Mouse (Mus musculus): ENCODE results near the gene Gm49322. TPM values are rescaled to one million over a fixed set of nuclear protein-coding genes. Genes with fewer than 3 reads are reported as not detected.

Gene Gm49322
- polyA plus RNA-seq, 1 experiment: 2.1 TPM

DNA sequence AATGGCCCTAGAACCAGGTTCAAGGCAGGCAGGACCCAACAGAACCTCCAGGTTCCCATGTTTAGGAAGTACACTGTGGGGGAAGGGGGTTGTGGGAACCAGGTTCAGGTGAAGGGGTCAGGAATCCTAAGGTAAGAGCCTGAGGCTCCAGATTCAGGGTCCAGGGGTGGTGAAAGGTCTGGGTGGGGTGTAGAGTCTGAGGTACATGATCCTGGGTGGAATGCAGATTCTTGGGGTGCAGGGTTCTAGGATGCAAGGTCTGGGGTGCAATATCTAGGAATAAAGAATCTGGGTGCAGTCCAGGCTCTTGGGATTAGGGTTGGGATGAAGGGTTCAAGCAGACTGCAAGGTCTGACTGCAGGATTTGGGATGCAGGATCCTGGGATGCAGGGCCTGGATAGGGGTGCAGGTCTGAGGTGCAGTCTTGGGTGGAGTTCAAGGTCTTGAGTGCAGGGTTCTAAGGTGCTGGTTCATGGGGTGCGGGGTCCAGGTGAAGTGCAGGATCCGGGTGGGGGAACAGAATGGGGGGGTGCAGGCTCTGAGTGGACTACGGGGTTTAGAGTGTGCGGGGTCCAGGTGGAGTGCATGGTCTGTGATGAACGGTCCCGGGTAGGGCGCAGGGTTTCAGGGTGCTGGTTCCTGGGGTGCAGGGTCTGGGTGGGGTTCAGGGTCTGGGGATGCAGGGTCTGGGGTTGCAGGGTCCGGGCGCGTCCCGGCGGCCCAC lies 49.7 kb downstream of the Gm49322 start:
- DNase-seq (ENCODE audit: low read depth): no peak

DNA sequence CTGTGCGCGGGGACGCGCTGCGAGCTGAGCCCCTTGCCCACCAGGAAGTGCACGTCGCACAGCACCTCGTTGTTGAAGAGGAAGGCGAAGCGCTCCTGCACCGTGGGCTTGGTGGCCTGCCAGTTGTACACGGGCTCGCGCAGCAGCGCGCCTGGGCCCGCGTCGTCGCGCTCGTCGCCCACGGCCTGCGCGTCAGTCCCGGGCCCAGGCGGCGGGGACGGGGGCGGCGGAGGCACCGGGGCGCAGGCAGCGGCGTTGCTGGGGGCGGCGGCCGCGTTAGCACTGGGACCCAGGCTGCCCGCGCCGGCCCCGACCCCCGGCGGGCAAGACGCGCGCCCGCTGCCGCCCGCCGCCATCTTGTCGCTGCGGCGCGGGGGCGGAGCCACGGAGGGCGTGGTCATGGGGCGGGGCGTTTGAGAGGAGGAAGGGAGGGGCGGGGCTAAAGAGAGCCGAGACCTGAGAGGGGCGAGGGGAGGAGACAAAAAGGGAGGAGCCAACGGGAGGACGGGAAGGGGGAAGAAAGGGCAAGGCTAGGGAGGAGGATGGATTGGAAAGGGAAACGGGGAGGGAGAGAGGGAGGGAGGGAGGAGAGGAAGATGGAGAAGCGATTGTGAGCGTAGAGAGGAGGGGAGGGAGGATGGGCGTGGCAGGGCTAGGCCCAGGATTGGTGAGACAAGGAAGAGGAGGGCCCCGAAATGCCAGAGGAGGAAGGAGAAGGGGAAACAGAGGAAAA lies 50.5 kb downstream of the Gm49322 start:
- DNase-seq (ENCODE audit: low read depth): no peak

DNA sequence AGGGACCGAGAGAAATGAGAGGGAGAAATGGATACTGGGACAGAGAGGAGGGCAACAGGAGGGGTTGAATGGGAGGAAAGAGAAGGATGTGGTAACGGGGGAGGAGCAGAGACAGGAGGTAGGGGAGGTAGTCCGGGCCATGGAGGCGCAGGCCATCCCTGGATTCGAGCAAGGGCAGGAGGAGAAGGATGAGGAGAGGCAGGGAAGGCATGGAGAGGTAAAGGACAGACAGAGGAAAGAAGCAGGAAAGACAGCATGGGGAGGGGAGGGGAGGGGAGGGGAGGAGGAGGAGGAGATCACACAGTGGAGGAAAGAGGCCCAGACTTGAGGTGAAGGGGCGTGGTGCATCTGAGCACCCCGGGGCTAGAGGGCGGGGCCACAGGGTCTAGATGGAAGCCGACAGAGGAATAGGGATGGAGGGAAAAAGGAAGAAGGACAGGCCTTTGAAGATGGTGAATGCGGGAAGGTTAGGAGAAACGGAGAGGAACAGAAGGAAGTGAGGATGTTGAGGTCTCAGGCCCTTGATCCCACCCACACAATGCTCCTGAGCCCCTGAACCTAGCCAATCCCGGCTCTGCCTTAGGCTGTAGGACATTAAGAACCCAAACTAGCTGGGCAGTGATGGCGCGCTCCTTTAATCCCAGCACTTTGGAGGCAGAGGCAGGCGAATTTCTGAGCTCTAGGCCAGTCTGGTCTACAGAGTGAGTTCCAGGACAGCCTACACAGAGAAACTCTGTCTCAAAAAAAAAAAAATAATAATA lies 51.2 kb downstream of the Gm49322 start, which contains the start of gene Btbd2:
Gene Btbd2, minus strand, starts transcription at position 209 of the 761 bp plus-strand sequence.
- no peak for DNase-seq (ENCODE audit: low read depth)

DNA sequence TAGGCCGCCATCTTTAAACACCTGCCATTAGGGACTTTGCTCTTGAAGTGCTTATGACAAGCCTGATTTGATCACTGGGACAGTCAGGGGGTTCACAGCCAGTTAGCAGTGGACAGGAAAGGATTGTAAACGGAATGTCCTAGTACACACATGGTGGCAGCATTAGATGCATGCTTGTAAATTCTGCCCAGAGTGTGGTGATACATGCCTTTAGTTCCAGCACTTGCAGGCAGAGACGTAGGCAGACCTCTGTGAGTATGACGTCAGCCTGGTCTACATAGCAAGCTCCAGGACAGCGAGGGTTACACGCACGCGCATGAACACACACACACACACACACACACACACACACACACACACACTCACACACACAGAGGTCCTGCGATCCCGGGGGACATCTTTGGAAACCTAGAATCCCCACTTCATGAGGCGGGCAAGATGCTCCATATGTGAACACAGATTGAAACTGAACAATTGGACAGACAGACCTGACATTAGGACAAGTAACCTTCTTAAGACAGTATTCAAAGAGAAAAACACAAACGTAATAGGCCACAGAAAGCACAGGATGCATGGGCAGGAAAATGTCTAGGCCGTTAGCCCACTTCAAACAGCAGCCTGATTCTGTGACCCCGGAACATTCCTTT lies 52.5 kb downstream of the Gm49322 start:
- DNase-seq (ENCODE audit: low read depth): no peak

DNA sequence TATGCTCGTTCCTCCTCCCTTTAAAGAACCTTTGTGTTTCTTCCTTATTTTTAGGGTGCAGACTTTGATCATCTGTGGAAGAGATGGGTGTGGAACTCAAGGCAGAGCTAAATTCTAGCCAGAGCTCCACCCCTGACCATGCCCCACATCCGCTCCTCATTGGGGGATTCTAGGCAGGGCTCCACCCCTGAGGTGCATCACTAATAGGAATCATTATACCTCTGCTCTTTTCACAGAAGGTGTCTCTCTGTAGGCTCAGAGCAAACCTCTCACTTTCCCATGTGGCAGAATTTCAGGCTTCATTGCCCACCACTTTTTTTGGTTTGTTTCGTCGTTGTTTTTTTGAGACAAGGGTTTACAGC lies 53.0 kb downstream of the Gm49322 start:
- no peak for DNase-seq (ENCODE audit: low read depth)

DNA sequence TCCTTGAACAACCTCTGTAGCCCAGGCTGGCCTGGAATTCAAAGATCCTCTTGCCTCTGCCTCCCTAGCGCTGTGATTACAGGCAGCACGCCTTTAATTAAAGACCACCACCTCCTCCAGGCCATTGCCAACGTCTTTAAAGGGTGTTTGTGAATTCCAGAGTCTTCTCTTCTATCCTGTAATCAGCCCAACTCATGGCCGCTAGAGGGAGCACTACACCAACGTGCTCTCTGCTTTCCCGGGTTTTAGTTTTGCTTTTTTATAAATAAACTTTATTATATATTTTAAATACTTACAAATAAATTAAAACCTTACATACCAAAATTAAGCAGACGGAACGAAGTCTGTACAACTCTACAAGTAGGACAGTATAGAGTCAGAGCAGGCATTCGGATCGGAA lies 53.4 kb downstream of the Gm49322 start:
- no peak for DNase-seq (ENCODE audit: low read depth)

DNA sequence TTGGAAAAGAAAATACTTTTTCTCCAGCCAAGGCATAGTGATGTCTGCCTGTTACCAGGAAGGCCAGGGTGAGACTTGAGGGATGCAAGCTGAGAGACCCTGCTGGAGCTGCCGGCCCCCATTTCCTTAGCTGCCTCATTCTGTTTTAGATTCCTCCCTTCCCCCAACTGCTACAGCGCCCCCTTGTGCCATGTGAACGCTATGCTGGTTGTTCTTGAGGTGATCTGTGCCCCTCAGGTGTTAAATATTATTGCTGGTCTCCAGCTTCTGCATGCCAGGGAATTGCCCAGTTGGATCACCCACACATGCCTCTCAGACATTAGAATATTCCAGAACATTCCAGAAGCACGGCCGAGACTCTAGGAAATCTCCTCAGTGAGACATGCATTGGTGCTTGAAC lies 55.3 kb downstream of the Gm49322 start:
- DNase-seq (ENCODE audit: low read depth): no peak

DNA sequence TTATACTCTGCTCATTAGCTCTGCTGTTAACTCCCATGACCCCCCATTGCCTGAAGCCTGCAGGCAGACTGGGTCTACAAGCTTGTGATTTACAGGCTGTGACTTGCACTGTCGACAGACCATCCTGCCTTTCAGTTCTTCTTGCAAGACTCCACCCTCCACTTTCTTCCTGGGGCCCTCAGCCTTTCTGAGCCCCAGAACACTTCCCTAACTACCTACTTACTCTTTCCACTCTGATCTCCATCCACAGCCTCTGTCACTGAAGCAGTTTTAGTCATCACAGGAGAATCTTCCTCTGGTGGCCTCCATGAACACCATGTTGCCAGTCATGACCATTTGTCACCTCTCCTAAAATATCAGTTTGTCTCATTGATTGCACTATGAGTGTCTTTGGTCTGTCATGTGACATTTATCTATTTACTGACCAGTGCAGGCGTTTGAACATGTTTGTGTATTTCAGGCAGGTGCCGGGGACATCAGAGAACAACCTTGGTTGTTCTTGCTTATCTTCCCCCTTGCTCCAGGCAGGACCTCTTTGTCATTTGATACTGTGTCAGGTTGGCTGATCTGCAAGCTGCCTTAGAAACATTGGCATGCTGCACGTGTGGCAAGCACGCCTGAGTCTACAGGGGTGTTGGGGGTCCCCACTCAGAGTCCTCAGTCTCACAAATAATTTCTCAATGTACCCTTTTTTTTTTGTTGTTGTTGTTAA lies 57.8 kb downstream of the Gm49322 start:
- no peak for DNase-seq (ENCODE audit: low read depth)

DNA sequence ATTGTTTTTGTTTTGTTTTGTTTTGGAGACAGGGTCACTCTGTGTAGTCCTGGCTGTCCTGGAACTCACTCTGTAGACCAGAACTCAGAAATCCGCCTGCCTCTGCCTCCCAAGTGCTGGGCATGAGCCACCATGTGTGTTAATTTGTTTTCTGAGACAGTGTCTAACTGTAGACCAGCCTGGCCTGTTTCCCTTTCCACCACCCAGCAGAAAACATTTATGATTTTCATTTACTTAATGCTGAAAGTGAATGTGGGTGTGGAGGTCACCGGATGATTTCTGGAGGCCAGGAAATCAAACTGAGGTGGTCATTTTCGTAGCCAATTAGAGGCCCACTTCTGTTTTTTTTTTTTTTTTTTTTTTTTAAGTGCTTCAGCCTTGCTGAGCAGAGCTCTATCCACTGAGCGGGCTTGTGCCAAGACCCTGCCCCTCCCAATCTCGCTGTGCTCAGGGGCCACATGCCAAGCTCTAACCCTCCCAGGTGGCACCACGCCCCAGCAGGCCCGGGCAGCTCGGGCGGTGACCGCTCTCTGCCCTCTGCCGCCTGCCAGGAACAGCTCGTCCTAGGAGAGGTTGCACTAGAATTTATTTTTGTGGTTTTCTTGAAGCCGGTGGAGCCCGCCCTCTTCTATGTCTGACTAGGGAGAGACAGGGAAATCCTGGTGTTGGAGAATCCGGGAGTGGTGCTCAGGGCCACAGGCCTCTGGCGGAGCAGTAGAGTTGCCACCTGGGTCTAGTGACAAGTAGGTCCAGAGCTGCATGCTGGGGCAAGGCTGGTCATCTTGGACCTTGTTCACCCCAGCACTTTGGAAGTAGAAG lies 58.6 kb downstream of the Gm49322 start:
- DNase-seq (ENCODE audit: low read depth): no peak

DNA sequence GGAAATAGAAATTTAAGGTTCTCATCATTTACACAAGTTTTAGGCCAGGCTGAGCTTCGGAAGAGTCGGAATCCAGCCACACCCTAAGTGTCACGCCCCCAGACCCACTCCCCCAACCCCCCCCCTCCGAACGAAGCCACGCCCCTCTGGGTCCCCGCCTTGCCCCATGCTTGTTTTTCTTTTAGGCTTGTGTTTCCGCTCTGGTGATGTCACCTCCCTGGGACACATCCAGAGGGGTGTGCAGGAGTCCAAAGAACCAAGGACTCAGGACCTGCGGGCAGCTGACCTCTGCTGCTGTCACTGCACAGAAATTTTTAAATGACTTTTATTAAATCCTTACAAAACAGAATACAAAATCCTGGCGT lies 59.2 kb downstream of the Gm49322 start:
- DNase-seq (ENCODE audit: low read depth): no peak

Other genes starting within 250 kb of the Gm49322 start
- gene Plk5, start 249.6 kb upstream of the Gm49322 start, polyA plus RNA-seq (2012; rRNA removed): 0.57 and 0.93 TPM in 2 replicates
- gene Mex3d, start 218.4 kb upstream of the Gm49322 start, polyA plus RNA-seq (2012; rRNA removed): 13.3 and 19.1 TPM in 2 replicates
- gene Mbd3, start 206.5 kb upstream of the Gm49322 start, polyA plus RNA-seq (2012; rRNA removed): 145 and 160 TPM in 2 replicates
- 1,967 and 2,574 TPM in 2 replicates for gene Uqcr11, start 199.2 kb upstream of the Gm49322 start, polyA plus RNA-seq (2012; rRNA removed)
- gene Tcf3, start 172.4 kb upstream of the Gm49322 start, polyA plus RNA-seq (2012; rRNA removed): 56.8 and 63.8 TPM in 2 replicates
- gene Onecut3, start 111.2 kb upstream of the Gm49322 start, polyA plus RNA-seq (2012; rRNA removed): not detected in 2 replicates
- 9.0 and 9.6 TPM in 2 replicates for gene Atp8b3, start 66.9 kb upstream of the Gm49322 start, polyA plus RNA-seq (2012; rRNA removed)
- 35.3 and 36.9 TPM in 2 replicates for gene Rexo1, start 44.5 kb upstream of the Gm49322 start, polyA plus RNA-seq (2012; rRNA removed)
- gene Klf16, start 28.7 kb upstream of the Gm49322 start, polyA plus RNA-seq (2012; rRNA removed): 20.8 and 30.5 TPM in 2 replicates
- gene Abhd17a, start 15.7 kb upstream of the Gm49322 start, polyA plus RNA-seq (2012; rRNA removed): 192 and 205 TPM in 2 replicates
- gene Scamp4, start 3.1 kb upstream of the Gm49322 start, polyA plus RNA-seq (2012; rRNA removed): 82.6 and 91.5 TPM in 2 replicates
- gene Adat3, start 3.1 kb upstream of the Gm49322 start, polyA plus RNA-seq (2012; rRNA removed): 9.5 and 9.6 TPM in 2 replicates
- gene Csnk1g2, start 16.8 kb downstream of the Gm49322 start, polyA plus RNA-seq (2012; rRNA removed): 228 and 235 TPM in 2 replicates
- 74.5 and 89.2 TPM in 2 replicates for gene Btbd2, start 51.0 kb downstream of the Gm49322 start, polyA plus RNA-seq (2012; rRNA removed)
- 420 and 516 TPM in 2 replicates for gene Mknk2, start 72.1 kb downstream of the Gm49322 start, polyA plus RNA-seq (2012; rRNA removed)
- 34.8 and 45.6 TPM in 2 replicates for gene Mob3a, start 96.0 kb downstream of the Gm49322 start, polyA plus RNA-seq (2012; rRNA removed)
- gene Izumo4, start 96.2 kb downstream of the Gm49322 start, polyA plus RNA-seq (2012; rRNA removed): 62.8 and 75.4 TPM in 2 replicates
- 149 and 151 TPM in 2 replicates for gene Ap3d1, start 136.2 kb downstream of the Gm49322 start, polyA plus RNA-seq (2012; rRNA removed)
- gene Dot1l, start 149.2 kb downstream of the Gm49322 start, polyA plus RNA-seq (2012; rRNA removed): 18.7 and 38.6 TPM in 2 replicates
- 20.1 and 33.9 TPM in 2 replicates for gene Sf3a2, start 192.2 kb downstream of the Gm49322 start, polyA plus RNA-seq (2012; rRNA removed)
- 44.2 and 56.6 TPM in 2 replicates for gene Plekhj1, start 192.6 kb downstream of the Gm49322 start, polyA plus RNA-seq (2012; rRNA removed)
- gene Amh, start 199.2 kb downstream of the Gm49322 start, polyA plus RNA-seq (2012; rRNA removed): 0.38 and 0.39 TPM in 2 replicates
- gene Jsrp1, start 207.5 kb downstream of the Gm49322 start, polyA plus RNA-seq (2012; rRNA removed): 0.22 and 0.63 TPM in 2 replicates
- gene Oaz1, start 220.6 kb downstream of the Gm49322 start, polyA plus RNA-seq (2012; rRNA removed): 628 and 915 TPM in 2 replicates
- 0.04 TPM in 1 of 2 replicates, not detected in the other for gene Lingo3, start 238.0 kb downstream of the Gm49322 start, polyA plus RNA-seq (2012; rRNA removed)
- gene Lsm7, start 249.2 kb downstream of the Gm49322 start, polyA plus RNA-seq (2012; rRNA removed): 80.4 and 114 TPM in 2 replicates
- 67.4 and 71.5 TPM in 2 replicates for gene Sppl2b, start 249.3 kb downstream of the Gm49322 start, polyA plus RNA-seq (2012; rRNA removed)

All from gonadal fat pad, adult 2 months (tissue).